Mouse (Mus musculus) MEL (cell line): ENCODE results near the gene Tubd1.

Source experiments
- CTCF ChIP-seq, 3 experiments: IDR thresholded peaks in 2 of 3; conservative IDR thresholded peaks in 1 of 3; 2 replicates each; pipeline ENCODE4 v1.5.1; 2011 to 2012; ENCODE audit warnings: low read length in 3 of 3, low read depth in 2 of 3, mild to moderate bottlenecking in 2 of 3, improper control_type of control experiment in 1 of 3, inconsistent platforms in 1 of 3, mixed read lengths in 1 of 3, moderate library complexity in 1 of 3; ENCODE audit not compliant: control insufficient read depth in 1 of 3, insufficient read depth in 1 of 3, poor library complexity in 1 of 3, severe bottlenecking in 1 of 3
- E2F4 ChIP-seq: IDR thresholded peaks from 2 replicates; pipeline ENCODE4 v1.6.1; 2011; ENCODE audit warnings: low read depth, low read length, improper control_type of control experiment, borderline replicate concordance
- MYC ChIP-seq: IDR thresholded peaks from 2 replicates; pipeline ENCODE4 v1.6.1; 2011; ENCODE audit warnings: low read depth, mild to moderate bottlenecking, low read length, improper control_type of control experiment, moderate library complexity

GRCm38 (mm10) chr11:86542851-86543250 lies 1.9 kb upstream of the Tubd1 start:
- no peak for TF ChIP-seq E2F4
- no peak for TF ChIP-seq CTCF (IDR thresholded peaks at IDR 0.05 in 2 of 3, conservative IDR thresholded peaks at IDR 0.05 in 1 of 3; ENCODE audit: control insufficient read depth in 1 of 3, insufficient read depth in 1 of 3, low read depth in 2 of 3, low read length in 3 of 3, poor library complexity in 1 of 3, severe bottlenecking in 1 of 3)
- TF ChIP-seq MYC = no peak
